Mouse (Mus musculus) adrenal gland, adult 18-20 months (tissue): ENCODE data around the gene Psmd1. TPM values are rescaled to one million over a fixed set of nuclear protein-coding genes. Genes with fewer than 3 reads are reported as not detected.

ENCODE experiments used
- DNase-seq, 2 experiments: peaks; one replicate each; pipeline ENCODE4 v3.0.0; 2021 to 2022; ENCODE audit warnings: low spot score in 2 of 2
- total RNA-seq, 2 experiments: library from RNA; stranded (reverse); gene quantifications; 1 replicate in 1 of 2; 2 replicates in 1 of 2; pipeline ENCODE4 v1.2.3; 2021

The Psmd1 gene
- total RNA-seq, 2 experiments from 2014 or later, result 120 to 121 TPM

DNA sequence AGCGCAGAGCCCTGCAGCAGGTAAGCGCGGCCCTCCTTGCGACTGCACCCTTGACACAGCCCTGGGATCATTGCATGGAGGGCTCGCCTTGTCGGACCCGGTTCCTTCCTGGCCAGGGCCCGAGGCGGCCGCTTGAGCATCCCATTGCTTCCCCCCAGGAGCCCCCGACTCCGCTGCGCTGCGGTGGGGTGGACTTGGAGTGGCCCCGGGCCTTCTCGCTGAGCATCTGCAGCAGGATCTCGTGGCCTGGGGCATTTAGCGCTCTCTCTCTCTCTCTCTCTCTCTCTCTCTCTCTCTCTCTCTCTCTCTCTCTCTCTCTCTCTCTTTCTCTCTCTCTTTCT is 90.6 kb downstream of the Psmd1 start:
- no peak for DNase-seq

DNA sequence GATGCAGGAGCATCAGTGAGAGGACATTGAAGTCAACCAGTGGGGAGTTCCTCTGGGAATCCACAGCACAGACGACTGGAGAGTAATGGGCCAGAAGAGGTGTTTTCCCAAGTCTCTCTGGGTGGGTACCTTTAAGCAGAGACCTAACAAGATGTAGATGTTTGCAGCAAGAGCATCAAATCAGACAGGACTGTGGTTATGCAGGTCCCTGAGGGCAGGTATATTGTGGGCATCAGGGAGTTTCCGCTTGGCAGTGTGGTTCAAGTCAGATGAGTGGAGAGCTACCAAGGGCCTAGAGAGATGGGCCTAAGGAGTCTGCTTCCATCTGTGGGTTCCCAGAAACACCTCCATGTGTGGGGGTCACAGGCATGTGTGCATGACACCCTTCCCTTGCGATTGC is 91.9 kb downstream of the Psmd1 start:
- DNase-seq, result no peak

DNA sequence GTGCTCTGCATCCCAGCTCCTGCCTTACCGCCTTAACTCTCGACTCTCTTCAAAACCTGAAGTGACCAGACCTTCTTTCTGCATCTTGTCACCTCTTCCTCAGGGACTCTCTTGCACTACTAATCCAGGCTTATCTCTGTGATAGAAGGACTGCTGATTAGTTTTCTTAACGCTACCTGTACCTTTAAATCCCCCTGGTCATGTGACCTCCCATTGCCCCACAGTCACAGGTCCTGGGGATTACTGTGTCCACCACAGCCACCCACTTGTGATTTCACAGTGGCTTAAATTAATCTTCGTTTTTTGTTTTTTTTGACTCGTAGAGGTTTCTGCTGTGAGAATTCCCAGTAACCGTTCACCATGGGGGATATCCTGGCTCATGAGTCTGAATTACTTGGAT is 92.4 kb downstream of the Psmd1 start:
- no peak for DNase-seq

DNA sequence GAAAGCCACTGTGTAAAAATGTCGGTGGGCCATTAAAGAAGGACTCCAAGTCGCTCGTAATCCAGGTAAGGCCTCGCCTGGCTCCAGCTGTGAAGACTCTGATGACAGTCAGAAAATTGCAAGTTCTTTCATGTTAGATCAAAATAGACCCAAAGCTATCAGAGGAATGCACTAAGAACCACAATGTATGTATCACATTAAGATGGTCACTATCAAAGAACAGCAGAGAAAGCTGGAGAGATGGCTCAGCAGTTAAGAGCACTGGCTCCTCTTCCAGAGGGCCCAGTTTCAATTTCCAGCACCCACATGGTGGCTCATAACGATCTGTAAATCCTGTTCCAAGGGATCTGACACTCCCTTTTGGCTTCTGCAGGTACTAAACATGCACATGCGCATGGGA is 95.9 kb downstream of the Psmd1 start:
- DNase-seq, result no peak

DNA sequence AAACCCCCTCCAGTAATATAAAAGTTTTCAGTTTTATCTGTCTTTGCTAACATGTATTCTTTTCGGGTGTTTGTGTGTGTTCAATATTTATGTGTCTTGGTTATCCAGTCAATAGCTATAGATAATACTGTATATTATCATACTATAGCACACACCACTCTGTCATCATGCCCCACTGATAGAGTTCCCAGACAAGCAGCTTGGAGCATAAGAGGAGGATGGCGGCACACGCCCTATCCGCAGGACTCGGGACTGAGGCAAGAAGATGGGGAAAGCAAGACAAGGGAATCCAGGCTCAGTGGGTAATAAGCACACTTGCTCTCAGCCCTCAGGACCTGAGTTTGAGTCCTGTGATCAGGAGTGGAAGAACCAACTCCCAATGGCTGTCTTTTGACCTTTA is 96.3 kb downstream of the Psmd1 start:
- no peak for DNase-seq

DNA sequence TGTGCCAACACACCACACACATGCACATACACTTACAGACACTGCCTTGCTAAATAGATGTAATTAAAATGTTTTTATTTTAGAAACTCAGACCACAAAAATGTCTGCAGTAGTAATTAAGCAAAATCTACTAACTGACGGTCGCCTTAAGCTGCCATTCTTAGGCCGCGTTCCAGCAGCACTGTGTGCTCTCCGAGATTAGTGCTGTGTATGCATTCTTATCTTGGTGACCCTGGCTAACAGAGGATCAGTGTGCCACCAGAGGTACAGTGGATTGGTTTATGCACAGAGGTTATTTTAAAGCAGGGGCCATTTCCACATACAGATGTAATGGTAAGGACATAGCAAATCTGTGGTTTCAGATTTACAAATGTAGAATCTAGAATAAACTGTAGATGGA is 96.9 kb downstream of the Psmd1 start:
- no peak for DNase-seq

DNA sequence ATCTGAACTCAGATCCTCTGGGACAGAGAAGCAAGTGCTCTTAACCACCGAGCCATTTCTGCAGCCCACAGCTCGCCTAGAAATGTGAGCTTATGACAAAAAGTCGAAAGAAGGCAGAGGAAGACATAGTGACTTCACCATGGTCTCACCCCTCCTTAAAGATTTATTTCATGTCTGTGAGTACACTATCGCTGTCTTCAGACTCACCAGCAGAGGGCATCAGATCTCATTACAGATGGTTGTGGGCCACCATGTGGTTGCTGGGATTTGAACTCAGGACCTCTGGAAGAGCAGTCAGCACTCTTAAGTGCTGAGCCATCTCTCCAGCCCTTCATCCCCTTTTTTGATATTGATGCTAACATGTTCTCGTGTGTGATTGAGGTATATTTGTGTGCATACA is 110.4 kb downstream of the Psmd1 start:
- DNase-seq, result no peak

DNA sequence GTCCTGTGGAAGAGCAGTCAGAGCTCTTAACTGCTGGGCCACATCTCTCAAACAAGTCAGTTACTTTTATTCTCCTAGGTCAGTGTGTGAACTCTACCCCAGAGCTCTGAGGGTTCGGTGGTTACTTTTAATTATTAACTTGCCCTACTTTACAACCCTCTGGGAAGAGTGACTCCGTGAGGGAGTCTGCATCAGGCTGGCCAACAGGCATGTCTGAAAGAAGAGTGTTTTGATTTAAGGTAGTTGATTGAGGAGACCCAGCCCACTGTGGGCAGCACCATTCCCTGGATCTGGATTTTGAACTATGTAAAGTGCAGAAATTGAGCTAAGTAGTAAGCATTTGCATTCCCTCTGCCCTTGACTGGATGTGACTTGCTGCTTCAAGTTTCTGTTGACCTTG is 111.9 kb downstream of the Psmd1 start:
- DNase-seq, result no peak

DNA sequence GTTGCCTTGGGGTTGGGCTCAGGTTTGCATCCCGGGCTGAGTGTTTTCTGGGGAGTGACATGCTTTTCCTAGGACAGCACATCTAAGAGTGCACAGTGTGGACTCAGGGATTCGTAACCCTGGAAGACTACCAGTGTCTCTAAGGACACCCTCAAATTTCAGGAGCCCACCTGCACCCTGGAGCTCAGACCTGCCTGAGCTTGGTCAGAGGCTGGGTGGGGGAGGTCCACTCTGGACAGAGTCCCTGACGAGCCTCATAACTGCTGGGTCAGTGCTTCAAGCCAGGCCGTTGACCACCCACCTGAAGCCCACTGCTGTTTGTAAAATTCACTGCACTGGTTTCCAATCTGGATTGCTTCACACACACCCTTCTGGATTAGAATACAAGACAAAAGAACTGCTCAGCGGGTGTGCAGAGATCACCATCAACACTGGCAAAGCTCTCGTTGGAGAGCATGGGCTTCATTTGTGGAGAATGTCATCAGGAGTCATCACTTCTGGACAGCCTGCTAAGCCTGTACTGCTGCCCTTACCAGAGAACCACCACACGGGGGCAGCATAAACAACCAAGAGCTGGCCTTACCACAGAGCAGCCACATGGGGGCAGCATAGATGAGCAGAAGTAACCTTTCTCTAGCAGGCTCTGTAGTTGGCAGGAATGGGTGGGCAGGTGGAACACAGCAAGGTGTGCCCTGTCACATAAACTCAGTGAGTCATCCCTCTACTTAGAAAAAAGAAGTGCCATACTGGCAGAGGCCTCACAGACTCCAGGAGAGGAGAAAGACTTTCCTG is 114.5 kb downstream of the Psmd1 start:
- peak; percentile 75 to 78 for DNase-seq

DNA sequence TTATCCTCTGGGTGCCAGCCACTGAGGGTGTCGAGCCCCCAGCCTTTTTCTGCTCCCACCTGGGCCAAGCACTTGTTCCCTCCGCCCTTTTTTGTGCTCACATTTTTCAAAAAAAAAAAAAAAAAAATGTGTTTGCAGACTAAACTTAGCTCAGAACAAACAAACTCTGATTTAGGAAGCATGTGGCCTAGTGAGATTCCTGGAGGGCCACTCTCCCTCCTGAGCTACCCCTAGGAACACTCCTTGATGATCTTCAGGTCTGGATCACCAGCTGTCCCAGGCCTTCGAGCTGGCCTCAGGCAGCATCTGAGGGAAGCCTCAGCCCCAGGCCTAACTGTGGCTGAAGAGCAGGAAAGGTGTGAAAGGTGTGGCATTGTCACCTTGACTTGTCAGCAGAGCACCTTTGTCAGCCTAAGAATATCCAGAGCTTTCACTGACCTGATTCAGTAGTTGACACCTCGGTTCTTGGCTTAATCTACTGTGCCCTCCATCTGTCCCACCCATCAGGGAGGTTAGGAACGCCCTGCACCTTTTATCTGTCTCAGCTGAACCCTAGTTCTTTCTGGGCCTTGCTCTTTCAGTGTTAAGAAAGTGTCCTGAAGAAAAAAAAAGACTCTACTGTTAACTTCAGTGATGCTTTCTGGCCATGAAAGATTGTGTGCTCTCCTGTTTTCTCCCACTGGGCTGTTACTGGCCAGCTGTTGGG is 118.0 kb downstream of the Psmd1 start:
- no peak for DNase-seq

DNA sequence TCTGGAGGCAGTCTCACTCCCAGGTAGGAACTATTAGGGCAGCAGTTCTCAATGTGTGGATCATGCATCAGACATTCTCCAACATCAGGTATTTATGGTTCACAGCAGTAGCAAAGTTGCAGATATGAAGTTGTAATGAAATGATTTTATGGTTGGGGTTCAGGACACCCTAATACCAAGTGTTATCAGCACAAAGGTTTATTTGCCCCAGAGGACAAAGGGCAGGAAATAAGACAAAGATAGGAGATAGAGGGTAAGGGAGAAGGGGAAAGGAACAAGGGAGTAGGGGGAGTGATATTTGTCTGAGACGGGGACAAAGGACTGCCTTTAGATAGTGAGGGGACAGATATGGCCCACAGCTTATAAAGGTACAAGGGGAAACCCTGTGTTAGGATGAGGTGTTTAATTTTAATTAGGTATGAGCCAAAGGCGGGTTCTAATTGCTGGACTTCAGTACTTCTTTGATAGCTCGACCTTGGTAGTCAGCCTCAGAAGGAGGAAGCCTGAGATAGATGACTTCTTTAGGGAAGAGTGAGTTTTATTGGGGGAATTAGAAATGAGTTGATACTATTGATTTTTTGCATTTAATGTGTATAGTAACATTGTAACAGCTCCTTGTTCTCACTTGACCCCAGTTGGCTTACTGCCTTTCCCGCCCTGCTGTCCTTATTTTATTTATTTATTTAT is 119.5 kb downstream of the Psmd1 start:
- no peak for DNase-seq

DNA sequence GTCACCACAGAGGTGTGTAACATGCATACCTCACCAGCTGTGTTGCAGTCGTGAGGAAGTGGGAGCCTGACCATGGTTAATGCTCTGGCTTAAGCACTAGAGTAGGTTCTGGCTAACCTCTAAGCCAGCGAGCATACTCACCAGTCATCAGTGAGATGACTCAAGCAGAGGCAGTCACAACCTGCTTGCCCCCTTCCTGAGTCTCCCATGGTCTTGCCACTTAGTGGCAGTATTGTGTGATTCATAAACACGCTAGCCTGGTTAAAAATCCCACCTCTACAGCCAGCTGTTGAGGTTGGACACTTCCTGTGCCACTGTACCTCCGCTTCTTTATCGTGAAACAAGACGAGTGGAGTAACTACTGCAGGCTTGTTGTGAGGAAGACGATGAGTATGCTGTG is 122.6 kb downstream of the Psmd1 start:
- DNase-seq, result no peak

DNA sequence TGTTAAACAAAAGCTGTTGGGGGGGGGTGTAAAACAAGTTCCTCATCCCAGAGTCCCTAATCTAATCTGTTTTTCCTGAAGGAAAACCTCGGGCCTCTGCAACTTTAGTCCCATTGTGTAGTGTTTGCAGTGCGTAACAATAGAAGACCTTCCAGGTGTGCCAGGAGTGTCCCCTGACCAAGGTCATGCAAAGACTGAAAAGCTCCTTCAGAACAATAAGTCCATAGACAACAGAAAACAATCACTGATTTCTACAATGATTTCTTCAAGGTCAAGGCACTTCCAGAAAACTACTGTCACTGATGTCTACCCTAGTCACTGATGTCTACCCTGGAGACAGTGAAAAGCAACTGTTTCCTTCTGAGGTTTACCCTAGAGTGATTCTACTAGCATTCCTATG is 123.7 kb downstream of the Psmd1 start:
- no peak for DNase-seq

DNA sequence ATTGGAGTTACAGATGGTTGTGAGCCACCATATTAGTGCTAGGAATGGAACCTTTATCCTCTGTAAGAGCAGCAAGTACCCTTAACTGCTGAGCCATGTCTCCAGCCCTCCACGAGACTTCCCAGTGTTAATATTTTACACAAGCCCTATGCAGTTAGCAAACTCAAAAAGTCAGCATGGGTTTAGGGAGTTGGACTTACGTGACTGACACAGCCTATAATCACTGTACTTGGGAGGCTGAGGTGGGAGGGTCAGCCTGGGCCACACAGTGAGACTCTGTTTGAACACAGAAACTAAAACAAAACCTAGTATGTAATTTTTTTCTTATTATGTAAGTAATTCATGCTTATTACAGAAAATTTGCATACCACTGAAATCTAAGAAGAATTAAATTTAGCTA is 124.1 kb downstream of the Psmd1 start:
- no peak for DNase-seq

Other genes starting within 250 kb of the Psmd1 start
- 100 to 1,000 TPM; 480 to 761 TPM for gene Itm2c, start 170.1 kb upstream of the Psmd1 start, total RNA-seq
- not detected for gene 4933407L21Rik, start 135.9 kb upstream of the Psmd1 start, total RNA-seq
- gene Gpr55, start 103.4 kb upstream of the Psmd1 start, total RNA-seq, result 1 to 10 TPM; 3.7 to 6.6 TPM
- not detected for gene Spata3, start 47.6 kb upstream of the Psmd1 start, total RNA-seq
- under 1 TPM in 1 of 2 experiments, not detected in 1; 0.13 TPM for gene 2810459M11Rik, start 18.5 kb upstream of the Psmd1 start, total RNA-seq
- gene Htr2b, start 47.6 kb downstream of the Psmd1 start, total RNA-seq, result under 1 TPM; 0.20 to 0.22 TPM
- gene Gm21972, start 69.2 kb downstream of the Psmd1 start, total RNA-seq, result 1 to 10 TPM; 2.4 to 4.0 TPM
- 1 to 10 TPM; 6.4 to 7.2 TPM for gene Armc9, start 90.4 kb downstream of the Psmd1 start, total RNA-seq
- gene B3gnt7, start 238.4 kb downstream of the Psmd1 start, total RNA-seq, result under 1 TPM in 1 of 2 experiments, not detected in 1; 0.54 TPM